Mouse (Mus musculus): ENCODE measurements around the gene Rpl18a.

GRCm38 (mm10) chr8:70943187-70943586 lies 46.0 kb upstream of the Rpl18a start:
- TF ChIP-seq CTCF (IDR thresholded peaks at IDR 0.05; ENCODE audit: insufficient read depth, low read length) (no peak), POLR2A (IDR thresholded peaks at IDR 0.05; ENCODE audit: borderline replicate concordance, extremely low read depth, low read depth, low read length) (no peak)

Data from lung, adult 2 months (tissue).